Mouse (Mus musculus) right cerebral cortex, postnatal 10 days (tissue): ENCODE measurements at regions not wholly inside any gene's neighbourhood (a gene's known extent, or its start where the extent isn't known, plus 50 kb on each side); places are given as distances from the start of the nearest gene placed in this dataset.

Experiments
- DNase-seq, 2 experiments: peaks; one replicate each; pipeline ENCODE4 v3.0.0; 2021; ENCODE audit warnings: low spot score in 2 of 2

GRCm38 (mm10) chr12:92509494-92509893 is 660.5 kb upstream of the Sel1l start:
- no peak for DNase-seq

- DNase-seq, result no peak
Measured at GRCm38 (mm10) chr12:92508796-92509489, 660.0 kb upstream of the Sel1l start.

GRCm38 (mm10) chr12:92483984-92484383 is 635.0 kb upstream of the Sel1l start:
- DNase-seq, result no peak

GRCm38 (mm10) chr12:92474293-92475062 is 625.5 kb upstream of the Sel1l start:
- no peak for DNase-seq

- DNase-seq, result no peak
Measured at GRCm38 (mm10) chr12:92451110-92451818, 602.3 kb upstream of the Sel1l start.

GRCm38 (mm10) chr12:92418458-92418857 is 569.5 kb upstream of the Sel1l start:
- DNase-seq, result no peak

- DNase-seq, result no peak
Measured at GRCm38 (mm10) chr12:92405506-92405905, 556.5 kb upstream of the Sel1l start.

- no peak for DNase-seq
Measured at GRCm38 (mm10) chr12:92400987-92401386, 552.0 kb upstream of the Sel1l start.

- DNase-seq, result no peak
Measured at GRCm38 (mm10) chr12:92386195-92386594, 537.2 kb upstream of the Sel1l start.

- DNase-seq, result no peak
Measured at GRCm38 (mm10) chr12:92384266-92384937, 535.4 kb upstream of the Sel1l start.

- DNase-seq, result no peak
Measured at GRCm38 (mm10) chr12:92379130-92379529, 530.2 kb upstream of the Sel1l start.

GRCm38 (mm10) chr12:92365926-92366325 is 517.0 kb upstream of the Sel1l start:
- DNase-seq, result no peak

- DNase-seq, result no peak
Measured at GRCm38 (mm10) chr12:92353386-92354257, 504.7 kb upstream of the Sel1l start.

GRCm38 (mm10) chr12:92318241-92318640 is 469.3 kb upstream of the Sel1l start:
- DNase-seq, result no peak

- no peak for DNase-seq
Measured at GRCm38 (mm10) chr12:92317609-92318008, 468.7 kb upstream of the Sel1l start.

- no peak for DNase-seq
Measured at GRCm38 (mm10) chr12:92316285-92316684, 467.3 kb upstream of the Sel1l start.

- DNase-seq, result no peak
Measured at GRCm38 (mm10) chr12:92315820-92316219, 466.9 kb upstream of the Sel1l start.

GRCm38 (mm10) chr12:92302951-92303591 is 454.1 kb upstream of the Sel1l start:
- peak; percentile 88 to 92 for DNase-seq

- no peak for DNase-seq
Measured at GRCm38 (mm10) chr12:92294887-92295286, 445.9 kb upstream of the Sel1l start.

- no peak for DNase-seq
Measured at GRCm38 (mm10) chr12:92293341-92293720, 444.4 kb upstream of the Sel1l start.
